Mouse (Mus musculus): Measurements from ENCODE around the gene Trp53rkb. TPM values are rescaled to one million over a fixed set of nuclear protein-coding genes. Genes with fewer than 3 reads are reported as not detected.

The Trp53rkb gene
- polyA plus RNA-seq, 1 experiment from 2014 or later = 3.2 TPM

- H3K36me3 ChIP-seq (ENCODE audit: control insufficient read depth, insufficient read depth, low read length) = no peaks in the 10 kb centered on the region
- no peaks in the 10 kb centered on the region for H3K4me1 ChIP-seq (ENCODE audit: control insufficient read depth in 2 of 2, insufficient read depth in 2 of 2, low read length in 2 of 2)
- peaks cover 4% of the 10 kb centered on the region; the same call in 1 of the 2 replicates for H3K27me3 ChIP-seq (ENCODE audit: control insufficient read depth, insufficient read depth, low read length)
- no peaks in the 10 kb centered on the region for H3K9me3 ChIP-seq (ENCODE audit: control insufficient read depth, low read length)
- no peak overlapping the region for H3K4me3 ChIP-seq (ENCODE audit: control insufficient read depth in 1 of 2, insufficient read depth in 1 of 2, low read depth in 1 of 2, low read length in 2 of 2)
- no peak overlapping the region for H3K9ac ChIP-seq (ENCODE audit: low read length)
- H3K27ac ChIP-seq (replicated peaks in 1 of 2; ENCODE audit: control insufficient read depth in 1 of 2, insufficient read depth in 1 of 2, low read depth in 2 of 2, low read length in 2 of 2) = no peak overlapping the region
- ATAC-seq (ENCODE audit: insufficient number of reproducible peaks, insufficient read depth, low FRiP score, low read depth) = no peak
- no peak overlapping the region for H3K4me2 ChIP-seq (ENCODE audit: low read length)
- WGBS = 76% methylated on average over 7 of the region's 7 CpGs
Measured at GRCm38 (mm10) chr2:166754760-166755159, 37.6 kb upstream of the Trp53rkb start.

- Histone ChIP-seq H3K36me3 (ENCODE audit: control insufficient read depth, insufficient read depth, low read length) (no peaks in the 10 kb centered on the region), H3K27ac (replicated peaks in 1 of 2; ENCODE audit: control insufficient read depth in 1 of 2, insufficient read depth in 1 of 2, low read depth in 2 of 2, low read length in 2 of 2) (no peak overlapping the region), H3K4me2 (ENCODE audit: low read length) (no peak overlapping the region), H3K9ac (ENCODE audit: low read length) (no peak overlapping the region), H3K9me3 (ENCODE audit: control insufficient read depth, low read length) (no peaks in the 10 kb centered on the region), H3K27me3 (ENCODE audit: control insufficient read depth, insufficient read depth, low read length) (peaks cover 4% of the 10 kb centered on the region; the same call in 1 of the 2 replicates), H3K4me3 (ENCODE audit: control insufficient read depth in 1 of 2, insufficient read depth in 1 of 2, low read depth in 1 of 2, low read length in 2 of 2) (no peak overlapping the region), H3K4me1 (ENCODE audit: control insufficient read depth in 2 of 2, insufficient read depth in 2 of 2, low read length in 2 of 2) (no peaks in the 10 kb centered on the region)
- ATAC-seq (ENCODE audit: insufficient number of reproducible peaks, insufficient read depth, low FRiP score, low read depth) = no peak
- 10% methylated on average over 3 of the region's 3 CpGs for WGBS
Measured at GRCm38 (mm10) chr2:166757969-166758368, 34.4 kb upstream of the Trp53rkb start.

GRCm38 (mm10) chr2:166764051-166764450 lies 28.3 kb upstream of the Trp53rkb start:
- 50% methylated on average over 5 of the region's 5 CpGs for WGBS
- ATAC-seq (ENCODE audit: insufficient number of reproducible peaks, insufficient read depth, low FRiP score, low read depth) = no peak
- Histone ChIP-seq H3K4me1 (ENCODE audit: control insufficient read depth in 2 of 2, insufficient read depth in 2 of 2, low read length in 2 of 2) (no peaks in the 10 kb centered on the region), H3K36me3 (ENCODE audit: control insufficient read depth, insufficient read depth, low read length) (no peaks in the 10 kb centered on the region), H3K4me3 (ENCODE audit: control insufficient read depth in 1 of 2, insufficient read depth in 1 of 2, low read depth in 1 of 2, low read length in 2 of 2) (no peak overlapping the region), H3K27me3 (ENCODE audit: control insufficient read depth, insufficient read depth, low read length) (no peaks in the 10 kb centered on the region), H3K9me3 (ENCODE audit: control insufficient read depth, low read length) (no peaks in the 10 kb centered on the region), H3K9ac (ENCODE audit: low read length) (no peak overlapping the region), H3K27ac (replicated peaks in 1 of 2; ENCODE audit: control insufficient read depth in 1 of 2, insufficient read depth in 1 of 2, low read depth in 2 of 2, low read length in 2 of 2) (no peak overlapping the region), H3K4me2 (ENCODE audit: low read length) (no peak overlapping the region)

GRCm38 (mm10) chr2:166767591-166767990 lies 24.7 kb upstream of the Trp53rkb start:
- H3K9ac ChIP-seq (ENCODE audit: low read length) = no peak overlapping the region
- 71% methylated on average over 9 of the region's 9 CpGs for WGBS
- H3K4me1 ChIP-seq (ENCODE audit: control insufficient read depth in 2 of 2, insufficient read depth in 2 of 2, low read length in 2 of 2) = no peaks in the 10 kb centered on the region
- H3K27me3 ChIP-seq (ENCODE audit: control insufficient read depth, insufficient read depth, low read length) = no peaks in the 10 kb centered on the region
- H3K4me2 ChIP-seq (ENCODE audit: low read length) = no peak overlapping the region
- H3K9me3 ChIP-seq (ENCODE audit: control insufficient read depth, low read length) = no peaks in the 10 kb centered on the region
- no peak overlapping the region for H3K27ac ChIP-seq (replicated peaks in 1 of 2; ENCODE audit: control insufficient read depth in 1 of 2, insufficient read depth in 1 of 2, low read depth in 2 of 2, low read length in 2 of 2)
- H3K36me3 ChIP-seq (ENCODE audit: control insufficient read depth, insufficient read depth, low read length) = no peaks in the 10 kb centered on the region
- no peak overlapping the region for H3K4me3 ChIP-seq (ENCODE audit: control insufficient read depth in 1 of 2, insufficient read depth in 1 of 2, low read depth in 1 of 2, low read length in 2 of 2)
- ATAC-seq (ENCODE audit: insufficient number of reproducible peaks, insufficient read depth, low FRiP score, low read depth) = no peak

GRCm38 (mm10) chr2:166771396-166771795 lies 20.9 kb upstream of the Trp53rkb start:
- H3K27me3 ChIP-seq (ENCODE audit: control insufficient read depth, insufficient read depth, low read length) = no peaks in the 10 kb centered on the region
- H3K9ac ChIP-seq (ENCODE audit: low read length) = no peak overlapping the region
- H3K9me3 ChIP-seq (ENCODE audit: control insufficient read depth, low read length) = no peaks in the 10 kb centered on the region
- no peak for ATAC-seq (ENCODE audit: insufficient number of reproducible peaks, insufficient read depth, low FRiP score, low read depth)
- WGBS = 62% methylated on average over 11 of the region's 11 CpGs
- no peaks in the 10 kb centered on the region for H3K4me1 ChIP-seq (ENCODE audit: control insufficient read depth in 2 of 2, insufficient read depth in 2 of 2, low read length in 2 of 2)
- H3K36me3 ChIP-seq (ENCODE audit: control insufficient read depth, insufficient read depth, low read length) = no peaks in the 10 kb centered on the region
- H3K4me3 ChIP-seq (ENCODE audit: control insufficient read depth in 1 of 2, insufficient read depth in 1 of 2, low read depth in 1 of 2, low read length in 2 of 2) = no peak overlapping the region
- no peak overlapping the region for H3K27ac ChIP-seq (replicated peaks in 1 of 2; ENCODE audit: control insufficient read depth in 1 of 2, insufficient read depth in 1 of 2, low read depth in 2 of 2, low read length in 2 of 2)
- H3K4me2 ChIP-seq (ENCODE audit: low read length) = no peak overlapping the region

GRCm38 (mm10) chr2:166773587-166773986 lies 18.7 kb upstream of the Trp53rkb start:
- no peaks in the 10 kb centered on the region for H3K4me1 ChIP-seq (ENCODE audit: control insufficient read depth in 2 of 2, insufficient read depth in 2 of 2, low read length in 2 of 2)
- no peak overlapping the region for H3K9ac ChIP-seq (ENCODE audit: low read length)
- H3K9me3 ChIP-seq (ENCODE audit: control insufficient read depth, low read length) = no peaks in the 10 kb centered on the region
- no peak overlapping the region for H3K27ac ChIP-seq (replicated peaks in 1 of 2; ENCODE audit: control insufficient read depth in 1 of 2, insufficient read depth in 1 of 2, low read depth in 2 of 2, low read length in 2 of 2)
- 76% methylated on average over 10 of the region's 10 CpGs for WGBS
- H3K4me2 ChIP-seq (ENCODE audit: low read length) = no peak overlapping the region
- ATAC-seq (ENCODE audit: insufficient number of reproducible peaks, insufficient read depth, low FRiP score, low read depth) = no peak
- H3K4me3 ChIP-seq (ENCODE audit: control insufficient read depth in 1 of 2, insufficient read depth in 1 of 2, low read depth in 1 of 2, low read length in 2 of 2) = no peak overlapping the region
- H3K27me3 ChIP-seq (ENCODE audit: control insufficient read depth, insufficient read depth, low read length) = no peaks in the 10 kb centered on the region
- no peaks in the 10 kb centered on the region for H3K36me3 ChIP-seq (ENCODE audit: control insufficient read depth, insufficient read depth, low read length)

GRCm38 (mm10) chr2:166774275-166774674 lies 18.1 kb upstream of the Trp53rkb start:
- no peak overlapping the region for H3K4me2 ChIP-seq (ENCODE audit: low read length)
- H3K4me1 ChIP-seq (ENCODE audit: control insufficient read depth in 2 of 2, insufficient read depth in 2 of 2, low read length in 2 of 2) = no peaks in the 10 kb centered on the region
- no peaks in the 10 kb centered on the region for H3K36me3 ChIP-seq (ENCODE audit: control insufficient read depth, insufficient read depth, low read length)
- no peaks in the 10 kb centered on the region for H3K9me3 ChIP-seq (ENCODE audit: control insufficient read depth, low read length)
- H3K9ac ChIP-seq (ENCODE audit: low read length) = no peak overlapping the region
- H3K27me3 ChIP-seq (ENCODE audit: control insufficient read depth, insufficient read depth, low read length) = no peaks in the 10 kb centered on the region
- H3K27ac ChIP-seq (replicated peaks in 1 of 2; ENCODE audit: control insufficient read depth in 1 of 2, insufficient read depth in 1 of 2, low read depth in 2 of 2, low read length in 2 of 2) = no peak overlapping the region
- H3K4me3 ChIP-seq (ENCODE audit: control insufficient read depth in 1 of 2, insufficient read depth in 1 of 2, low read depth in 1 of 2, low read length in 2 of 2) = no peak overlapping the region
- ATAC-seq (ENCODE audit: insufficient number of reproducible peaks, insufficient read depth, low FRiP score, low read depth) = no peak
- WGBS = 83% methylated on average over 10 of the region's 10 CpGs

- Histone ChIP-seq H3K4me2 (ENCODE audit: low read length) (no peak overlapping the region), H3K27me3 (ENCODE audit: control insufficient read depth, insufficient read depth, low read length) (no peaks in the 10 kb centered on the region), H3K36me3 (ENCODE audit: control insufficient read depth, insufficient read depth, low read length) (no peaks in the 10 kb centered on the region), H3K9me3 (ENCODE audit: control insufficient read depth, low read length) (no peaks in the 10 kb centered on the region), H3K4me1 (ENCODE audit: control insufficient read depth in 2 of 2, insufficient read depth in 2 of 2, low read length in 2 of 2) (no peaks in the 10 kb centered on the region), H3K9ac (ENCODE audit: low read length) (no peak overlapping the region), H3K4me3 (ENCODE audit: control insufficient read depth in 1 of 2, insufficient read depth in 1 of 2, low read depth in 1 of 2, low read length in 2 of 2) (no peak overlapping the region), H3K27ac (replicated peaks in 1 of 2; ENCODE audit: control insufficient read depth in 1 of 2, insufficient read depth in 1 of 2, low read depth in 2 of 2, low read length in 2 of 2) (no peak overlapping the region)
- 74% methylated on average over 10 of the region's 11 CpGs for WGBS
- ATAC-seq (ENCODE audit: insufficient number of reproducible peaks, insufficient read depth, low FRiP score, low read depth) = no peak
Measured at GRCm38 (mm10) chr2:166775357-166775893, 16.9 kb upstream of the Trp53rkb start.
